Mouse (Mus musculus) left cerebral cortex, postnatal 14 days (tissue): ENCODE measurements around the gene Tle3. TPM values are rescaled to one million over a fixed set of nuclear protein-coding genes. Genes with fewer than 3 reads are reported as not detected.

Experiments
- DNase-seq, 2 experiments: peaks; one replicate each; pipeline ENCODE4 v3.0.0; 2021 to 2022; ENCODE audit warnings: low spot score in 2 of 2, mixed read lengths in 1 of 2
- intact Hi-C: fragments of 180-260 bp; cut with DNase I; formaldehyde crosslinking; loops from one replicate; pipeline ENCODE4 v1.15.1; 2025
- total RNA-seq, 2 experiments: library from RNA; stranded (reverse); gene quantifications; 2 replicates each; pipeline ENCODE4 v1.2.3; 2021

Tle3 gene
- total RNA-seq, 2 experiments from 2014 or later: 81.7 to 98.0 TPM

DNA sequence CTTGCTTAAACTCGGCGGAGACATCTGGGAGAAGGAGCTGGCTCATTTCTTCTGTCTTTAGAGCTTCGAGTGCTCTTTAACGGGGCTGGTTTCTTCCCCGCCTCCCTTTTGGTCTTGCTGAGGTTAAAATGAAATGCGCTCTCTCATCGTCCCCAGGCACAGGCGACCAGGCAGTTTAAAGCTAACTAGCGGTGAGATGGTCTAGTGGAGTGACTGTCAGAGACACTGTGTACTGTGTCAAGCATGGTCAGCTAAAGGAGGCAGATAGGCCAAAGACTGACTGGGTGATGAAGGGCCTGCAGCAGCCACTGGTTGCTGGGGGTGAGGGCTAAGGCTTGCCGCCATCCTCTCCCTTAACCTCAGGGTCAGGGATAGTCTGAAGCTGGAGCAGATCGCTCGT is 16.0 kb downstream of the Tle3 start:
- DNase-seq: no peak
- intact Hi-C loops: no loop called here

- intact Hi-C loops: no loop called here
- DNase-seq: no peak
Observed at GRCm38 (mm10) chr9:61388689-61389403, 16.7 kb downstream of the Tle3 start.

DNA sequence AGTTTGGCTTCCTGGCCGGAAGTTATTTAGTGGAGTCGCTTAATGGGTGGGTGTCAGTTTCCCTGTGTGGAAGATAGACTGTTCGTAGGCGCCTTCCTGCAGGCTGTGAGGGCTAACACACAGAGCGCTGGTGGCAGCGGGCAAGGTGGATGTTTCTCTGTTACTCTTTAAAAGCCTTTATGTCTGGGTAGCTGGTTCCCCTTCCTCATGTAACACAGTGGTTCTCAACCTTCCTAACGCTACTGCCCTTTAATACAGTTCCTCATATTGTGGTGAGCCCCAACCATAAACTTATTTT is 17.2 kb downstream of the Tle3 start:
- no peak for DNase-seq

GRCm38 (mm10) chr9:61391570-61392337 is 19.6 kb downstream of the Tle3 start:
- intact Hi-C loops: no loop called here
- no peak for DNase-seq

More for the DNA sequence above, 17.2 kb downstream of the Tle3 start:
- intact Hi-C loops: no loop called here

GRCm38 (mm10) chr9:61392338-61392620 is 20.1 kb downstream of the Tle3 start:
- DNase-seq: no peak
- intact Hi-C loops: no loop called here

GRCm38 (mm10) chr9:61393161-61393560 is 21.0 kb downstream of the Tle3 start:
- intact Hi-C loops: no loop called here

GRCm38 (mm10) chr9:61393847-61394246 is 21.7 kb downstream of the Tle3 start:
- no peak for DNase-seq
- intact Hi-C loops: no loop called here

More at GRCm38 (mm10) chr9:61393161-61393560, 21.0 kb downstream of the Tle3 start:
- DNase-seq: no peak

GRCm38 (mm10) chr9:61395071-61395470 is 22.9 kb downstream of the Tle3 start:
- intact Hi-C loops: no loop called here
- no peak for DNase-seq

GRCm38 (mm10) chr9:61396474-61396873 is 24.3 kb downstream of the Tle3 start:
- no peak for DNase-seq
- intact Hi-C loops: no loop called here

GRCm38 (mm10) chr9:61397130-61397529 is 25.0 kb downstream of the Tle3 start:
- DNase-seq: no peak
- intact Hi-C loops: no loop called here

- intact Hi-C loops: no loop called here
- DNase-seq: no peak
Observed at GRCm38 (mm10) chr9:61398160-61398559, 26.0 kb downstream of the Tle3 start.

DNA sequence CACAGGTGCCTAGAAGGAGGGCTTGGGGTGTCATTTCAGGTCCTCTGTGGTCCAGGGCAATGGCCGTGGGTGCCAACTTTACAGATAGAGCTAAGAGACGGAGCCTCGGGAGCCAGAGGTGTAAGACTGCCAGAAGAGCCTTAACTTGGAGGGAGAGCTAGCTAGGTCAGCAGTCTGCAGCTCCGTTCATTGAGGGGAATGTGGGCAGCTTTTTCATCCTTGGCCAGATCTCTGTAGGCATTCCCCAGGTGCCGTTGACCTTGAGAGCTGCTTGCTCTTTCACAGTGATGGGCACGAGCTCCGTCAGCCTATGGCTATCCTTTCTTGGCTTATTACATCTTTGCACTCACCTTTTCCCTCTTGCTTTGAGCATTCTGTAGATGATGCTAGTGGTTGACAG is 28.0 kb downstream of the Tle3 start:
- no peak for DNase-seq
- intact Hi-C loops: no loop called here

DNA sequence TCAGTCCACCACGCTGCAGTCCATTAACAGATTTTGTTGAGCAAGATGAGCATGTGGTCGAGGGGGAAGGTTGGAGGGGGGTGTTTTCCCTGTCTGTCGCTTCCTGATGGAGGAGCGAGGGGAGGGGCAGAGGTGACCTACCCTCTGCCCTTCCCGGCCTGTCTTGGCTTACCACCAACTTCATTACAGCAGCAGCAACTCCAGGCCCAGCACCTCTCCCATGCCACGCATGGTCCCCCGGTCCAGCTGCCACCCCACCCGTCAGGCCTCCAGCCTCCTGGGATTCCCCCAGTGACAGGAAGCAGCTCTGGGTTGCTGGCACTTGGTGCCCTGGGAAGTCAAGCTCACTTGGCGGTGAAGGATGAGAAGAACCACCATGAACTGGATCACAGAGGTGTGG is 29.5 kb downstream of the Tle3 start:
- intact Hi-C loops: no loop called here
- no peak for DNase-seq

- intact Hi-C loops: no loop called here
- no peak for DNase-seq
Observed at GRCm38 (mm10) chr9:61402268-61402667, 30.1 kb downstream of the Tle3 start.

- intact Hi-C loops: no loop called here
- DNase-seq: no peak
Observed at GRCm38 (mm10) chr9:61402716-61403115, 30.6 kb downstream of the Tle3 start.

GRCm38 (mm10) chr9:61403866-61404614 is 31.9 kb downstream of the Tle3 start:
- intact Hi-C loops: no loop called here
- no peak for DNase-seq

DNA sequence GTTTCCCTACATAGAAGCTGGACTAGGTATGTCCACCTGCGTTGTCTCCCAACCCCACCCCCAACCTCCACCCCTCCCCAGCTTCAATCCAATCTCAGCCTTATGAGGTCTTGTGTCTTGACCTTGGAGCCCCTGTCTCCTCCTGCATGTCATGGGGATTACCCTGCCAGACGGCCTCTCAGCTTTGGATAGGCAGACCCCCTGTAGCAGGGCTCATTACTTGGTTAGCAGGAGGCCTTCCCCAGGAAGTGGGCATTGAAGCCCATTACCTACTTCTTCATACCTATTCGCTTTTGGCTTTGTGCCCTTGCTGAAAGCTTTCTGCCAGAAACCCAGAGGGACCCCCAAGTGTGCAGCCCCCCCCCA is 32.4 kb downstream of the Tle3 start:
- DNase-seq: no peak
- intact Hi-C loops: no loop called here

- DNase-seq: peak; percentile 83 to 86
- intact Hi-C loops: no loop called here
Observed at GRCm38 (mm10) chr9:61404998-61405621, 32.9 kb downstream of the Tle3 start.

- intact Hi-C loops: no loop called here
- DNase-seq: no peak
Observed at GRCm38 (mm10) chr9:61406343-61406742, 34.2 kb downstream of the Tle3 start.

- DNase-seq: no peak
- intact Hi-C loops: no loop called here
Observed at GRCm38 (mm10) chr9:61409046-61409445, 36.9 kb downstream of the Tle3 start.
